8 mouse cellular contexts compared by ENCODE assay signal in genomic region chr6:127768621-127769274, GRCm38 (mm10). TPM values are rescaled to one million over a fixed set of nuclear protein-coding genes. Genes with fewer than 3 reads are reported as not detected.
DNase-seq lines count a peak whose midpoint lies in the region; ATAC-seq lines count a peak whose summit lies in the region.

No protein-coding gene starts in this region.

- intact Hi-C loops in heart, postnatal 10 days (cut with DNase I), result no loop called here

- no peak overlapping the region for H3K27ac ChIP-seq in liver, embryonic 11.5 days (ENCODE audit: low read depth, low read length)
- peak overlapping the region; percentile 91 for H3K27ac ChIP-seq in hindbrain, embryonic 11.5 days (ENCODE audit: low read depth, low read length)
- peak overlapping the region; percentile 82 for H3K27ac ChIP-seq in midbrain, embryonic 12.5 days (replicated peaks)

- no peaks in the 10 kb centered on the region for H3K9me3 ChIP-seq in liver, embryonic 11.5 days (ENCODE audit: control insufficient read depth, low read length)
- no peaks in the 10 kb centered on the region for H3K9me3 ChIP-seq in hindbrain, embryonic 11.5 days (ENCODE audit: control insufficient read depth, low read length)
- H3K9me3 ChIP-seq in midbrain, embryonic 12.5 days, result no peaks in the 10 kb centered on the region

- no peak overlapping the region for H3K9ac ChIP-seq in liver, embryonic 11.5 days (ENCODE audit: low read depth, low read length)
- H3K9ac ChIP-seq in hindbrain, embryonic 11.5 days (ENCODE audit: low read depth, low read length), result peak overlapping the region; percentile 71
- H3K9ac ChIP-seq in midbrain, embryonic 12.5 days (replicated peaks), result peak overlapping the region; percentile 77

- 2% methylated on average over 54 of the region's 64 CpGs for WGBS in liver, embryonic 11.5 days
- WGBS in hindbrain, embryonic 11.5 days, result under 1% methylated on average over 45 of the region's 64 CpGs
- under 1% methylated on average over 59 of the region's 64 CpGs for WGBS in midbrain, embryonic 12.5 days

- peak overlapping the region; percentile 43 for H3K4me3 ChIP-seq in liver, embryonic 11.5 days (ENCODE audit: low read depth, low read length)
- H3K4me3 ChIP-seq in hindbrain, embryonic 11.5 days (ENCODE audit: low read depth, low read length), result peak overlapping the region; percentile 61
- peak overlapping the region; percentile 75 for H3K4me3 ChIP-seq in midbrain, embryonic 12.5 days

- ATAC-seq in liver, embryonic 11.5 days (replicated peaks; ENCODE audit: low FRiP score), result no peak
- ATAC-seq in hindbrain, embryonic 11.5 days (ENCODE audit: low FRiP score), result peak; percentile 15
- peak; percentile 13; the same call in 1 of the 2 replicates for ATAC-seq in midbrain, embryonic 12.5 days (ENCODE audit: low FRiP score, low read depth)

- no peaks in the 10 kb centered on the region for H3K36me3 ChIP-seq in liver, embryonic 11.5 days (ENCODE audit: control insufficient read depth, insufficient read depth, low read length)
- no peaks in the 10 kb centered on the region for H3K36me3 ChIP-seq in hindbrain, embryonic 11.5 days (ENCODE audit: control insufficient read depth, insufficient read depth, low read length)
- H3K36me3 ChIP-seq in midbrain, embryonic 12.5 days, result no peaks in the 10 kb centered on the region

- peaks cover 84% of the 10 kb centered on the region for H3K27me3 ChIP-seq in liver, embryonic 11.5 days (replicated peaks; ENCODE audit: control insufficient read depth, insufficient read depth, low read length)
- peaks cover 7% of the 10 kb centered on the region for H3K27me3 ChIP-seq in hindbrain, embryonic 11.5 days (ENCODE audit: control insufficient read depth, insufficient read depth, low read length)
- H3K27me3 ChIP-seq in midbrain, embryonic 12.5 days, result peaks cover 66% of the 10 kb centered on the region

- DNase-seq in liver, embryonic 11.5 days (ENCODE audit: low spot score), result no peak
- DNase-seq in liver, result no peak
- peak; percentile 62 to 63 for DNase-seq in cerebellum, postnatal 25 days
- peak; percentile 66 for DNase-seq in hindbrain, embryonic 11.5 days (ENCODE audit: low spot score)
- no peak for DNase-seq in ovary, adult 18-20 months (ENCODE audit: low spot score)
- no peak for DNase-seq in adipocyte (ENCODE audit: low spot score)
- no peak for DNase-seq in heart, postnatal 10 days

- H3K4me1 ChIP-seq in liver, embryonic 11.5 days (replicated peaks; ENCODE audit: control insufficient read depth, insufficient read depth, low read length), result no peaks in the 10 kb centered on the region; the same call in 1 of the 2 replicates
- no peaks in the 10 kb centered on the region; the same call in 1 of the 2 replicates for H3K4me1 ChIP-seq in hindbrain, embryonic 11.5 days (replicated peaks; ENCODE audit: control insufficient read depth, insufficient read depth, low read length)
- H3K4me1 ChIP-seq in midbrain, embryonic 12.5 days, result peaks cover 44% of the 10 kb centered on the region

- peak overlapping the region; percentile 61 for H3K4me2 ChIP-seq in liver, embryonic 11.5 days
- peak overlapping the region; percentile 88 for H3K4me2 ChIP-seq in hindbrain, embryonic 11.5 days (replicated peaks; ENCODE audit: low read depth, low read length)
- peak overlapping the region; percentile 98 for H3K4me2 ChIP-seq in midbrain, embryonic 12.5 days (replicated peaks)

RNA-seq across cellular contexts. Expression of gene Prmt8, which starts 0.5 kb away (rescaled TPM):
- polyA plus RNA-seq in liver, embryonic 11.5 days (2014; fragmentation: Nextera tagmentation; extraction: Ambion mirVana), result 0.10 and 0.18 TPM in 2 replicates
- polyA plus RNA-seq in hindbrain, embryonic 11.5 days (2014; fragmentation: Nextera tagmentation; extraction: Ambion mirVana), result 44.6 and 46.3 TPM in 2 replicates
- polyA plus RNA-seq in midbrain, embryonic 12.5 days (2016; fragmentation: Nextera tagmentation; extraction: Ambion mirVana), result 31.3 and 32.5 TPM in 2 replicates
- not detected for total RNA-seq in heart, postnatal 10 days (2021)

Comparison
In these comparisons a context has a peak if more than half of its experiments do, and no peak if none do; other contexts are left out.
1. DNase-seq: peak in cerebellum, postnatal 25 days (2 of 2) and hindbrain, embryonic 11.5 days (single experiment); none in liver, embryonic 11.5 days (single experiment), liver (single experiment), ovary, adult 18-20 months (single experiment), adipocyte (single experiment) and heart, postnatal 10 days (0 of 2).
2. RNA of gene Prmt8, which starts 0.5 kb away (polyA plus RNA-seq): 44.6 to 46.3 TPM in hindbrain, embryonic 11.5 days and 31.3 to 32.5 TPM in midbrain, embryonic 12.5 days; 0.10 to 0.18 TPM in liver, embryonic 11.5 days; every median in the first group is over 10 times any median in the second.
3. Peak in every context shown above with its lines, with median percentiles within 50 percentile points of each other: H3K4me2 ChIP-seq and H3K4me3 ChIP-seq.